Mouse (Mus musculus) adrenal gland, adult 8-10 months (tissue): ENCODE measurements around the gene 1810049J17Rik. TPM values are rescaled to one million over a fixed set of nuclear protein-coding genes. Genes with fewer than 3 reads are reported as not detected.

Experiments used
- DNase-seq: peaks from one replicate; pipeline ENCODE4 v3.0.0; 2022
- total RNA-seq, 4 experiments: library from RNA; stranded (reverse); gene quantifications; 2 replicates each; pipeline ENCODE4 v1.2.4; 2022

The 1810049J17Rik gene
- total RNA-seq, 4 experiments from 2014 or later = 0.61 to 1.2 (median 0.75) TPM; not detected in 1

DNA sequence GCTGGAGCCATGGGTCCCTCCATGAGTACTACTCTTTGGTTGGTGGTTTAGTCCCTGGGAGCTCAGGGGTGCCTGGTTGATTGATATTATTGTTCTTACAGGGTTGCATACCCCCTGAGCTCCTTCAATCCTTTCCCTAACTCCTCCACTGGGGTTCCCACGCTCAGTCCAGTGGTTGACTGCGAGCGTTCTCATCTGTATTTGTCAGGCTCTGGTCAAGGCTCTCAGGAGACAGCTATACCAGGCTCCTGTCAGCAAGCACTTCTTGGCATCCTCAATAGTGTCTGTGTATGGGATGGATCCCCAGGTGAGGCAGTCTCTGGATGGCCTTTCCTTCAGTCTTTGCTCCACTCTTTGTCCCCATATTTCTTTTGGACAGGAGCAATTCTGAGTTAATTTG is 25.2 kb upstream of the 1810049J17Rik start:
- DNase-seq = no peak

DNA sequence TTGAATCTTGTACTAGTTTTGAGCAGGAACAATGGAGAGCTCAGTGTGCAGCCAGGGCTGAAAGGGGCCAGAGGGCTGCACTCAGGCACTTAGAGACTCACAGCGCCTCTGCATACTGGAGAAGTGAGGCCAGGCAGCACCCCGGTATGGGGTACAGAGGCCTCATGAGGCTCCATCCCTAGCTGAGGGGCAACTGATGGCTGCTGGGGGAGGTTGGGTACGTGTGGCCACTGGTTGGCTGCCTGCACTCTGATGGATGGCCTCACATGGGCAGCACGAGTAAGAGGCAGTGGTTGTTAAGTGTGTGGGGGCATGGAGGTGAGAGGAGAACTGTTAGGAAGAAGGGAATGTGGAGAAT is 19.7 kb upstream of the 1810049J17Rik start:
- no peak for DNase-seq

- DNase-seq = no peak
These were observed 19.1 kb upstream of the 1810049J17Rik start for GRCm38 (mm10) chr15:12340536-12341400.

- DNase-seq = no peak
These were observed 16.1 kb upstream of the 1810049J17Rik start for GRCm38 (mm10) chr15:12337779-12338137.

- DNase-seq = no peak
These were observed 15.5 kb upstream of the 1810049J17Rik start for GRCm38 (mm10) chr15:12337030-12337778.

- no peak for DNase-seq
These were observed 12.7 kb upstream of the 1810049J17Rik start for GRCm38 (mm10) chr15:12334381-12334780.

- no peak for DNase-seq
These were observed 9.6 kb upstream of the 1810049J17Rik start for GRCm38 (mm10) chr15:12331300-12331699.

GRCm38 (mm10) chr15:12330892-12331291 is 9.2 kb upstream of the 1810049J17Rik start:
- DNase-seq = no peak

GRCm38 (mm10) chr15:12330389-12330788 is 8.7 kb upstream of the 1810049J17Rik start:
- no peak for DNase-seq

GRCm38 (mm10) chr15:12324326-12324725 is 2.6 kb upstream of the 1810049J17Rik start:
- DNase-seq = no peak

- DNase-seq = no peak
These were observed 1.1 kb upstream of the 1810049J17Rik start for GRCm38 (mm10) chr15:12322676-12323402.

- DNase-seq = peak; percentile 90
These were observed 460 bp downstream of the 1810049J17Rik start, which contains the start of gene Golph3 for GRCm38 (mm10) chr15:12321091-12321787. Golph3 (plus strand) TSS chr15:12321450.

DNA sequence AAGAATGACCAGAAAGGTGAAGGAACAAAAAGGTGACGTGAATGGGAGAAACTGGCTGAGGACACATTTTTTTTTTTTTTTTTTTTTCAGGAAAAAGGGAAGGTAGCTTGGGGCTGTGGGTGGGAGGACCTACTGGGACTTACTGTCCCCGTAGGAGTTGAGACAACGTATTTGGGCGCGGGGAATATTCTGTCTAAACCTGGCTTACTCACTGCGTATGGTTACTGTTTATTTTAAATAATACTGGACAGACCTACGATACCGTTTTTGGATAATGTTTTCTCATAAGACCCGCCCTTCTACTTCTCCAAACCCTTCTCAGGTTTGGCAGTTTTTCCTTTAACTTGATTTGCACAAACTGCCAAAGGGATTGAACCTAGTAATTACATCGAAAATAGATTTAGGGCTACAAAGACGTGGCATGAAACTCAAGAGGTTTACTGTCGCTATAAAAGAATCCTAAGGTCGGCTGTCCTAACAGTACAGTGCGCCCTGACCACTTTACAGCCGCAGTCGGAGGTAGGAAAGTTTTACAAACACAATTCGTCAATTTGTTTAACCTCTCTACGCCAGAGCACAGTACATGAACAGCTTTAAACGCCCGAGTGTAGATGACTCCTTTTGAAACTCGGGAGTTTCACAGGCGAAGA is 1.1 kb downstream of the 1810049J17Rik start:
- DNase-seq = no peak

DNA sequence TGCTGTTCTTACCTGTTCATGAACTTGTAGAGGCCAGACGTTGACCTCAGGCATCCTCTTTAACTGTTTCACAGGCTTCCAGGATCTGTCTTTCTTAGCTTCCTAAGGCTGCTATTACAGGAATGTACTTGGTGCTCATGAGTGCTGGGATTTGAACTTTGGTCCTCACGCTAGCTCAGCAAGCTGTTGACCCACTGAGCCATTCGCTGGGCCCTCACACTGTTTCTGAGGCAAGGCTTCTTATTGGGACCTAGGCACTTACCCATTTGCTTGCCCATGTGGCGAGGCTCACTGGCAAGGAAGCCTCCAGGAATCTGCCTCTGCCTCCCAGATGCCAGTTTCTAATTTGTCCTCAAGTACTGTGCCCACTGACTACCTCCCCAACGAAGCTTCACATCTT is 1.8 kb downstream of the 1810049J17Rik start:
- DNase-seq = no peak

DNA sequence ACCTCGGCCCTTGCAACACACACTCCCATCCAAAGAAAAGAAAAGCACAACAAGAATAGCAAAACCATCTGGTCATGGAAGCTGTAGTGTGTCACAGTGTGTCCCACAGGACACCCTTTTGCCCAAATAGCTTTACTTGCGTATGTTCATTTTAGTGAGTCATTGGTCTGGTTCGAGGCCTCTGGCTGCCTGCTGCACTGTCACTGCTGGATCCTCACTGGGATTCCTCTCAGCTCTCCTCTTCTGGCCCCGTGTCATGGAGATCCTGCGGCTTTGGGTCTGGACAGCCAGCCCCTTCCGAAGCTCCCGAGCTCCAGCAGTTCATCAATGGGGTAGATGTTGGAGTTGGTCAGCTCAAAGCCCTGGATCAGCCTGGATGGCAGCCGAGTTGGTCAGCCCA is 3.2 kb downstream of the 1810049J17Rik start:
- no peak for DNase-seq

GRCm38 (mm10) chr15:12317290-12317689 is 4.4 kb downstream of the 1810049J17Rik start:
- no peak for DNase-seq

DNA sequence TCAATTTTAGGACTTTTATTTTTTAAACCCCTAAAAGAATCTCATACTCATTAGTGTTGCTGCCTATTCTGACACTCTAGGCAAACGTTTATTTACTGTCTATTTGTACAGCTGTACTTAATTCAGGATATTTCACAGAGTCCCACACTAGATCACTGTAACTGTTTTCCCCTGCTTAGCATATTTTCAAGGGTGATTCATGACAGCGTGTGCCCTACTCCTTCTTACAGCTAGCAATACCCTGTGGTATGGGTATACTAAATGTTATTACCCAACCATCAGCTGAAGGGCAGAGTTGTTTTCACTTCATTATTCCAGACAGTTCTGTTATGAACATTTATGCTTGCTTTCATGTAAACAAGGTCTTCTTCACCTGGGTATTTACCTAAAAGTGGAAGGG is 5.7 kb downstream of the 1810049J17Rik start:
- no peak for DNase-seq

- DNase-seq = no peak
These were observed 7.1 kb downstream of the 1810049J17Rik start for GRCm38 (mm10) chr15:12314584-12314983.

GRCm38 (mm10) chr15:12313255-12313654 is 8.4 kb downstream of the 1810049J17Rik start:
- DNase-seq = no peak

GRCm38 (mm10) chr15:12311465-12311864 is 10.2 kb downstream of the 1810049J17Rik start:
- DNase-seq = no peak

- DNase-seq = no peak
These were observed 11.0 kb downstream of the 1810049J17Rik start for GRCm38 (mm10) chr15:12310676-12311075.

GRCm38 (mm10) chr15:12308539-12308938 is 13.2 kb downstream of the 1810049J17Rik start:
- DNase-seq = no peak
